Mouse (Mus musculus): Measurements from ENCODE around the gene Cntfr. TPM values are rescaled to one million over a fixed set of nuclear protein-coding genes. Genes with fewer than 3 reads are reported as not detected.

Cntfr gene
- polyA plus RNA-seq, 1 experiment from 2014 or later = 2.8 TPM

- H3K9ac ChIP-seq (ENCODE audit: low read depth, low read length) = no peak overlapping the region
- ATAC-seq = no peak
- WGBS = 60% methylated on average over 7 of the region's 7 CpGs
- no peaks in the 10 kb centered on the region for H3K4me1 ChIP-seq (replicated peaks; ENCODE audit: control insufficient read depth, insufficient read depth, low read length)
- H3K27me3 ChIP-seq (replicated peaks; ENCODE audit: control insufficient read depth, insufficient read depth, low read length) = no peaks in the 10 kb centered on the region
- H3K4me2 ChIP-seq (replicated peaks; ENCODE audit: low read depth) = no peak overlapping the region
- H3K9me3 ChIP-seq (ENCODE audit: control insufficient read depth) = no peaks in the 10 kb centered on the region
- TF ChIP-seq CTCF (IDR thresholded peaks at IDR 0.05; ENCODE audit: low read depth) = no peak
- no peaks in the 10 kb centered on the region for H3K36me3 ChIP-seq (ENCODE audit: control insufficient read depth, insufficient read depth)
- no peak overlapping the region for H3K4me3 ChIP-seq (ENCODE audit: low read depth, low read length)
- no peak overlapping the region for H3K27ac ChIP-seq (ENCODE audit: low read depth, low read length)
Observed at GRCm38 (mm10) chr4:41648627-41649026, 48.3 kb downstream of the Cntfr start.

- Histone ChIP-seq H3K4me3 (ENCODE audit: low read depth, low read length) (no peak overlapping the region), H3K9me3 (ENCODE audit: control insufficient read depth) (no peaks in the 10 kb centered on the region), H3K27ac (ENCODE audit: low read depth, low read length) (no peak overlapping the region), H3K4me1 (replicated peaks; ENCODE audit: control insufficient read depth, insufficient read depth, low read length) (no peaks in the 10 kb centered on the region), H3K27me3 (replicated peaks; ENCODE audit: control insufficient read depth, insufficient read depth, low read length) (no peaks in the 10 kb centered on the region), H3K4me2 (replicated peaks; ENCODE audit: low read depth) (no peak overlapping the region), H3K9ac (ENCODE audit: low read depth, low read length) (no peak overlapping the region), H3K36me3 (ENCODE audit: control insufficient read depth, insufficient read depth) (no peaks in the 10 kb centered on the region)
- WGBS = 53% methylated on average over 4 of the region's 4 CpGs
- ATAC-seq = no peak
- no peak for TF ChIP-seq CTCF (IDR thresholded peaks at IDR 0.05; ENCODE audit: low read depth)
Observed at GRCm38 (mm10) chr4:41648157-41648556, 48.7 kb downstream of the Cntfr start.

- H3K9me3 ChIP-seq (ENCODE audit: control insufficient read depth) = no peaks in the 10 kb centered on the region
- no peak overlapping the region for H3K4me3 ChIP-seq (ENCODE audit: low read depth, low read length)
- 23% methylated on average over 5 of the region's 5 CpGs for WGBS
- no peaks in the 10 kb centered on the region for H3K36me3 ChIP-seq (ENCODE audit: control insufficient read depth, insufficient read depth)
- ATAC-seq = no peak
- no peak overlapping the region for H3K4me2 ChIP-seq (replicated peaks; ENCODE audit: low read depth)
- H3K27me3 ChIP-seq (replicated peaks; ENCODE audit: control insufficient read depth, insufficient read depth, low read length) = no peaks in the 10 kb centered on the region
- TF ChIP-seq CTCF (IDR thresholded peaks at IDR 0.05; ENCODE audit: low read depth) = peak; percentile 67
- no peak overlapping the region for H3K9ac ChIP-seq (ENCODE audit: low read depth, low read length)
- no peak overlapping the region for H3K27ac ChIP-seq (ENCODE audit: low read depth, low read length)
- no peaks in the 10 kb centered on the region for H3K4me1 ChIP-seq (replicated peaks; ENCODE audit: control insufficient read depth, insufficient read depth, low read length)
Observed at GRCm38 (mm10) chr4:41645488-41645887, 51.4 kb downstream of the Cntfr start.

GRCm38 (mm10) chr4:41641199-41641822, 55.6 kb downstream of the Cntfr start:
- Histone ChIP-seq H3K27me3 (replicated peaks; ENCODE audit: control insufficient read depth, insufficient read depth, low read length) (peaks cover 13% of the 10 kb centered on the region), H3K4me3 (ENCODE audit: low read depth, low read length) (no peak overlapping the region), H3K9ac (ENCODE audit: low read depth, low read length) (no peak overlapping the region), H3K9me3 (ENCODE audit: control insufficient read depth) (no peaks in the 10 kb centered on the region), H3K27ac (ENCODE audit: low read depth, low read length) (no peak overlapping the region), H3K36me3 (ENCODE audit: control insufficient read depth, insufficient read depth) (no peaks in the 10 kb centered on the region), H3K4me1 (replicated peaks; ENCODE audit: control insufficient read depth, insufficient read depth, low read length) (no peaks in the 10 kb centered on the region), H3K4me2 (replicated peaks; ENCODE audit: low read depth) (no peak overlapping the region)
- ATAC-seq = no peak
- no peak for TF ChIP-seq CTCF (IDR thresholded peaks at IDR 0.05; ENCODE audit: low read depth)
- 87% methylated on average over 6 of the region's 6 CpGs for WGBS

- H3K27me3 ChIP-seq (replicated peaks; ENCODE audit: control insufficient read depth, insufficient read depth, low read length) = peaks cover 13% of the 10 kb centered on the region
- H3K9ac ChIP-seq (ENCODE audit: low read depth, low read length) = peak within 1 kb of the TSS; percentile 64
- H3K4me1 ChIP-seq (replicated peaks; ENCODE audit: control insufficient read depth, insufficient read depth, low read length) = no peaks in the 10 kb centered on the region
- peak within 1 kb of the TSS; percentile 47 for H3K4me3 ChIP-seq (ENCODE audit: low read depth, low read length)
- peak within 1 kb of the TSS; percentile 60 for H3K27ac ChIP-seq (ENCODE audit: low read depth, low read length)
- ATAC-seq = peak; percentile 89
- H3K9me3 ChIP-seq (ENCODE audit: control insufficient read depth) = no peaks in the 10 kb centered on the region
- H3K36me3 ChIP-seq (ENCODE audit: control insufficient read depth, insufficient read depth) = no peaks in the 10 kb centered on the region
- TF ChIP-seq CTCF (IDR thresholded peaks at IDR 0.05; ENCODE audit: low read depth) = no peak
- under 1% methylated on average over 66 of the region's 74 CpGs for WGBS
- H3K4me2 ChIP-seq (replicated peaks; ENCODE audit: low read depth) = peak within 1 kb of the TSS; percentile 81
Observed at GRCm38 (mm10) chr4:41639913-41640507, 56.9 kb downstream of the Cntfr start, which contains the start of gene Enho. Gene Enho, minus strand, starts transcription at chr4:41640324.

GRCm38 (mm10) chr4:41639214-41639841, 57.6 kb downstream of the Cntfr start:
- peak overlapping the region; percentile 47 for H3K4me3 ChIP-seq (ENCODE audit: low read depth, low read length)
- TF ChIP-seq CTCF (IDR thresholded peaks at IDR 0.05; ENCODE audit: low read depth) = no peak
- peak; percentile 3; the same call in 1 of the 2 replicates for ATAC-seq
- no peaks in the 10 kb centered on the region for H3K4me1 ChIP-seq (replicated peaks; ENCODE audit: control insufficient read depth, insufficient read depth, low read length)
- H3K36me3 ChIP-seq (ENCODE audit: control insufficient read depth, insufficient read depth) = no peaks in the 10 kb centered on the region
- WGBS = 24% methylated on average over 10 of the region's 10 CpGs
- H3K27me3 ChIP-seq (replicated peaks; ENCODE audit: control insufficient read depth, insufficient read depth, low read length) = peaks cover 13% of the 10 kb centered on the region
- H3K27ac ChIP-seq (ENCODE audit: low read depth, low read length) = no peak overlapping the region; the same call in 1 of the 2 replicates
- peak overlapping the region; percentile 81 for H3K4me2 ChIP-seq (replicated peaks; ENCODE audit: low read depth)
- H3K9me3 ChIP-seq (ENCODE audit: control insufficient read depth) = no peaks in the 10 kb centered on the region
- H3K9ac ChIP-seq (ENCODE audit: low read depth, low read length) = peak overlapping the region; percentile 64

Measured in intestine, postnatal 0 days (tissue).